Mouse (Mus musculus) hindbrain, embryonic 13.5 days (tissue): Measurements from ENCODE around the gene 2700097O09Rik. TPM values are rescaled to one million over a fixed set of nuclear protein-coding genes. Genes with fewer than 3 reads are reported as not detected.
"Not testable (repeated sequence)": the region's sequence is repeated elsewhere in the genome, so short reads cannot be mapped to it uniquely, and the experiment has no call there.

Experiments
- ATAC-seq: fragments of 200-750 bp; cut with Nextera tagmentation; 2 replicates; pipeline ENCODE4 v1.8.0; 2017; ENCODE audit warnings: moderate TSS enrichment; ENCODE audit not compliant: low FRiP score
- H3K27ac ChIP-seq: fragments of 300-500 bp; sonication (generic); 2 replicates; pipeline ENCODE4 v1.5.1; 2015; ENCODE audit warnings: inconsistent platforms, mild to moderate bottlenecking, moderate library complexity
- H3K27me3 ChIP-seq: fragments of 300-500 bp; sonication (generic); 2 replicates; pipeline ENCODE4 v1.6.1; 2015; ENCODE audit warnings: mild to moderate bottlenecking, inconsistent platforms
- H3K36me3 ChIP-seq: fragments of 300-500 bp; sonication (generic); 2 replicates; pipeline ENCODE4 v1.6.1; 2015; ENCODE audit warnings: mild to moderate bottlenecking, inconsistent platforms
- H3K4me1 ChIP-seq: fragments of 300-500 bp; sonication (generic); replicated peaks from 2 replicates; pipeline ENCODE4 v1.6.1; 2015; ENCODE audit warnings: inconsistent platforms
- H3K4me2 ChIP-seq: fragments of 300-500 bp; sonication (generic); 2 replicates; pipeline ENCODE4 v1.6.1; 2015; ENCODE audit warnings: inconsistent platforms, mild to moderate bottlenecking, moderate library complexity
- H3K4me3 ChIP-seq: fragments of 300-500 bp; sonication (generic); 2 replicates; pipeline ENCODE4 v1.5.1; 2015; ENCODE audit warnings: mild to moderate bottlenecking, inconsistent platforms
- H3K9ac ChIP-seq: fragments of 300-500 bp; sonication (generic); 2 replicates; pipeline ENCODE4 v1.6.1; 2015; ENCODE audit warnings: mild to moderate bottlenecking, inconsistent platforms
- H3K9me3 ChIP-seq: fragments of 300-500 bp; sonication (generic); 2 replicates; pipeline ENCODE4 v1.6.1; 2016; ENCODE audit warnings: inconsistent platforms
- WGBS: fragments of 180-500 bp; shearing (Covaris S2); methylation state at CpG from one replicate; pipeline ENCODE4 v1.1.7; 2015; 5-methylcytosine and 5-hydroxymethylcytosine counted together
- polyA plus RNA-seq: library from polyadenylated mRNA; unstranded; fragments of >200 nt; fragmentation: Nextera tagmentation; extraction: Ambion mirVana; gene quantifications from 2 replicates; pipeline ENCODE4 v1.2.1, GENCODE M21; 2015

2700097O09Rik gene
- polyA plus RNA-seq, result 35.9 and 37.3 TPM in 2 replicates

DNA sequence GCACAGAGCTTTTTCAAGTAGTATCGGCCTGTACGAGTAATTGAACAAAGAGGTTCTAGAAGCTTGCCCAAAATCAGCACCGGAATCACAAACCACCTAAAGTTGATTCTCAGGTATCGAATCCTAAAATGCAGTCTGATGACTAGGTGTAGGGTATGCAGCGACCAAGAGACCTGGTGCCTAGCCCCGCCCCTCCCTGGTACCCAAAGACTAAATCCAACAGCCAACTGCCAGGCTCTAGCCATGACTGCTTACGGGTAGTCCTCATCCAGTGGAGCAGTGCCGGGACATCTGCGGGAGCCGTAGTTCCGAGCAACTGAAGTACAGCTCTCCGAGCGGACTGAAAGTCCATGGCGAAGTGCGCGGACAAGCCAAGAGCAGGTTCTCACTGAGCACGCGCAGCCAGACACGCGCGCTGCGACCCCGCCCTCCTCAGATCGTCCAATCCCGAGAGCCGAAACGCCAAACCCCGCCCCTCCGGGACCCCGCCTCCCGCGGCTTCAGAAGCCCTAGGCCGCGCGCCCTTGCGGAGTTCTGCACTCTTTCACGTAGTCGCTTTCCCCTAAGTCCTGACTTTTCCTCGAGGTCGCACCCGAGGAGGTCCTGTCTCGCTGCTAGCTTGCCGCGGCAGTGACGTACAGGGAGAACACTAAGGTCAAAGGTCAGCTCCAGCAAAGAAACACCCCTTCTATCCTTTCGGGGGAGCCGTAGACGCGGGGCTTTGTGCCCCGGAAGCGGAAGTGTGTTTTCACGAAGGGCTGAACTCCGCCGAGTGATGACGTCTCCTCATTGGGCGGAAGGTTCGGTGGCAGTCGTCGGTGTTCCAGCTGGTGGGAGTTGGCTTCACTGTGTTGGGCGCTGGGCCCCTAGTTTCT lies at the start of gene 2700097O09Rik, which contains the start of gene Srp54a:
TSS of gene 2700097O09Rik (minus strand) at position 385 of the 875 bp plus-strand sequence.
TSS of gene Srp54a (plus strand) at position 537 of the 875 bp plus-strand sequence.
- not testable (repeated sequence) for H3K4me1 ChIP-seq, H3K9me3 ChIP-seq, H3K36me3 ChIP-seq, H3K27me3 ChIP-seq
- Histone ChIP-seq H3K4me2 (peak within 1 kb of the TSS; percentile 62), H3K27ac (peak within 1 kb of the TSS; percentile 89), H3K4me3 (peak within 1 kb of the TSS; percentile 66), H3K9ac (peak within 1 kb of the TSS; percentile 80)
- ATAC-seq, result peak; percentile 99
- WGBS, result under 1% methylated on average over 60 of the region's 60 CpGs

DNA sequence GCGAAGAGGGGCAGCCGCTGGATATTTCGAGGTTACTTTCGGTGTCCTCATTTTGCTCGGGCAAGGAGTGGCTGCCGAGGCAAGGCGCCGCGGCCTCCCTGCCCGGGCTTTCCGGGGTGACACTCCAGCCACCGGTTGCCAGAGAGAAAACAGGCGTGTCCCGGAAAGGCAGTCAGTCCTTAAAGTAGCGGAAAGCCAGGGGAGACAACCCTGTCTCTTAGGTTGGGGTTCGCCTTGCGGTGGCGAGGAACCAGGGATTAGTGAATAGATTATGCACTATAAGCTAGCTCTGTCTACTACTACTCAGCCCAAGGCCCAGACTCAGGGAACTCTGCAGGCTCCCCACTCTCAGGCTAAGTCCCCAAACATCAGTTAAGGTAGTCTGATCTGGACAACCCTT lies 44.8 kb upstream of the 2700097O09Rik start:
- H3K9me3 ChIP-seq, H3K27ac ChIP-seq, H3K9ac ChIP-seq, H3K4me1 ChIP-seq, H3K27me3 ChIP-seq, H3K4me3 ChIP-seq, H3K4me2 ChIP-seq, H3K36me3 ChIP-seq: not testable (repeated sequence)
- ATAC-seq, result peak; percentile 73
- no CpG with 5 or more reads among the region's 18 CpGs for WGBS

DNA sequence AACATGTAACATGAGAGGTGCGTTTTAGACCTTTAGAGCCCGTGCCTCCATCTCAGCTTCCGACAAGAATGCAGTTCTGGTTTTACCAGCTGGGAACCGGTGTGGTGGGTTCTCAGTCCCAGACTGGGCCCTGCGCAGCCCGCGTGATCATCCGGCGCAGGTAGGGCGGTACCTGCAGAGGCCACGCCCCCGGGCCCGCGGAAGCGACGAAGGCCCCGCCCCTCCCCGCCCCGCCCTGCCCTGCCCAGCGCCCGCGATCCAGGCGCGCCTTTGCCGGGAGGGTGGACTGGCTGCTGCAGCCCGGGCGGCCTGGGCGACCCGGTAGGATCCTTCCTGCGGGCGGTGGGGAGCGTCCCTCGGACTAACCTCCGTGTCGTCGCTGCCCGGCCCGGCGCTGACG lies 44.3 kb upstream of the 2700097O09Rik start, which contains the start of gene Fam177a:
TSS of gene Fam177a (plus strand) at position 228 of the 400 bp plus-strand sequence.
- not testable (repeated sequence) for H3K9ac ChIP-seq, H3K4me2 ChIP-seq, H3K27me3 ChIP-seq, H3K9me3 ChIP-seq, H3K36me3 ChIP-seq, H3K4me3 ChIP-seq, H3K27ac ChIP-seq, H3K4me1 ChIP-seq
- WGBS, result no CpG with 5 or more reads among the region's 40 CpGs
- ATAC-seq, result peak; percentile 97

- H3K4me2 ChIP-seq, H3K4me3 ChIP-seq, H3K9ac ChIP-seq, H3K4me1 ChIP-seq, H3K9me3 ChIP-seq, H3K27ac ChIP-seq, H3K27me3 ChIP-seq, H3K36me3 ChIP-seq, ATAC-seq: not testable (repeated sequence)
- WGBS, result no CpG with 5 or more reads among the region's 7 CpGs
Measured at GRCm38 (mm10) chr12:55112616-55113015, 32.7 kb upstream of the 2700097O09Rik start.

- ATAC-seq, H3K4me2 ChIP-seq, H3K27me3 ChIP-seq, H3K4me3 ChIP-seq, H3K27ac ChIP-seq, H3K36me3 ChIP-seq, H3K9ac ChIP-seq, H3K4me1 ChIP-seq, H3K9me3 ChIP-seq: not testable (repeated sequence)
- WGBS, result 97% methylated on average over 2 of the region's 7 CpGs
Measured at GRCm38 (mm10) chr12:55092127-55092526, 12.2 kb upstream of the 2700097O09Rik start.

DNA sequence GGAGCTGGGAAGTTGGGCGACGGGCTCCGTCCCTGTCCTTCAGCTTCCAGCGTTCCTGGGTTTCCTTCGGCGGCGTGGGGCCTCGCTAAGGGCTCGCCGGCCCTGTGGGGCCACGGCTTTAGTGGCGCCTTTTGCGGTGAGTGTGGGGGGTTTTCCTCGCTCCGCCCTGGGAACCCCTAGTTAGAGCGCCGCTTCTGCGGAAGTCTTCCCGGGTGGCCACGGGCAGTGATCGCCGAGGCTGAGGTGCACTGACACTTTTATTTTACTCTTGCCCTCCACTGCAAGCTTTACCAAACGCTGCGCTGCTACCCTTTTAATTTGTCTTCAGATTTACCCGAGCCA lies 662 bp upstream of the 2700097O09Rik start:
- Histone ChIP-seq H3K9ac (peak overlapping the region; percentile 80), H3K4me2 (peak overlapping the region; percentile 54), H3K4me3 (peak overlapping the region; percentile 66), H3K27ac (peak overlapping the region; percentile 89)
- H3K27me3 ChIP-seq, ATAC-seq, H3K36me3 ChIP-seq, H3K4me1 ChIP-seq, H3K9me3 ChIP-seq: not testable (repeated sequence)
- 0% methylated on average over 25 of the region's 25 CpGs for WGBS

DNA sequence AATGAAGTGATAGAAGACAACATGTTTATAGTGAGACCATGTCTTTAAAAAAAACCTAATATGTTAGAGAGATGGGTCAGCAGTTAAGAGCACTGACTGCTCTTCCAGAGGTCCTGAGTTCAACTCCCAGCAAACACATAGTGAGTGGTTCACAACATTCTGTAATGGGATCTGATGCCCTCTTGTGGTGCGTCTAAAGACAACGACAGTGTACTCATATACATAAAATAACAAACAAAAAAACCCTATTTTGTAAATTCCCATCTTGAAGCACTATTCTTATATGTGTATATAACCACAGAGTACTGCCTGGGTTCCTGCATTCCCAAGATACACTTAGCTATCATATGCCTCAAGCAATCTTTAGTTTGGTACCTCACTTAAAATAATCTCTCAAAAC lies 1.2 kb downstream of the 2700097O09Rik start:
- not testable (repeated sequence) for H3K9me3 ChIP-seq, ATAC-seq, H3K4me2 ChIP-seq, H3K9ac ChIP-seq, H3K27me3 ChIP-seq, H3K4me3 ChIP-seq, H3K4me1 ChIP-seq, H3K27ac ChIP-seq, H3K36me3 ChIP-seq
- WGBS, result 46% methylated on average over 2 of the region's 2 CpGs

DNA sequence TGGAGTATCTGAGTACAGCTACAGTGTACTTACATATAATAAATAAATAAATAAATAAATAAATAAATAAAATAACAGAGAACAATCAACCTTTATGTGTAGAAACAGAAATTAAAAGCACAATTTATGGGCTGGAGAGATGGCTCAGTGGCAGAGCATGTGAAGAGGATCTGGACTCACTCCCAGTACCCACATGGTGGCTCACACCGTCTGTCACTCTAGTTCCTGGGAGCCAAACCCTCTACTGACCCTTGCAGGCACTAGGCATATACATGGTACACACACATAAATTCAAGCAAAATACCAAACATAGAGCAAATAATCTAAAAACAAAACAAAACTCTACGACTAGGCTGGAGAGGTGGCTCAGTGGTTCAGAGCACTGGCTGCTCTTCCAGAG lies 4.6 kb downstream of the 2700097O09Rik start:
- Histone ChIP-seq H3K36me3 (no peaks in the 10 kb centered on the region), H3K4me1 (peaks cover 3% of the 10 kb centered on the region; the same call in 1 of the 2 replicates), H3K9ac (no peak overlapping the region), H3K9me3 (no peaks in the 10 kb centered on the region), H3K27ac (no peak overlapping the region), H3K4me2 (no peak overlapping the region), H3K27me3 (no peaks in the 10 kb centered on the region), H3K4me3 (no peak overlapping the region)
- ATAC-seq, result no peak
- 94% methylated on average over 2 of the region's 2 CpGs for WGBS

DNA sequence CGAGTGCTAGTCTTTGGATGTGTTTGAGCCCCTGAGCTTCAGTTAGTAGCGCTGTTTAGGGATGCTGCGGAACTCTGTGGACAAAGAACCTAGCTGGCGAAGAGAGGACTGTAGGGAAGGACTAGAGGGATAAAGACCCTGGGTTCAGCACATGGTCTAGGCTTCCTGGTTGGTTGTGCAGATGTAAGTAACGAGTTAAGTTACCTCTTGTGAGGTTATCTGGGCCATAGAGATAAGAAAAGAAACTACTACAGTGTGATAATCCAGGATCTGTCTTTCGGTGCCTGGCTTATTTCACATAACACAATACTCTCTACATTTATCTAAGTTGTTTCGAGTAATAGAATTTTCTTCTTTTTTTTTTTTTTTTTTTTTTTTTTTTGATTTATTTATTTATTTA lies 6.2 kb downstream of the 2700097O09Rik start:
- H3K4me2 ChIP-seq, result no peak overlapping the region

GRCm38 (mm10) chr12:55072495-55072894 lies 7.4 kb downstream of the 2700097O09Rik start:
- Histone ChIP-seq H3K4me2 (no peak overlapping the region), H3K9ac (no peak overlapping the region), H3K9me3 (no peaks in the 10 kb centered on the region), H3K4me3 (no peak overlapping the region), H3K36me3 (peaks cover 4% of the 10 kb centered on the region; the same call in 1 of the 2 replicates), H3K27ac (no peak overlapping the region), H3K27me3 (no peaks in the 10 kb centered on the region), H3K4me1 (no peaks in the 10 kb centered on the region)
- 83% methylated on average over 4 of the region's 4 CpGs for WGBS
- no peak for ATAC-seq

More for the DNA sequence above, 6.2 kb downstream of the 2700097O09Rik start:
- no peak for ATAC-seq
- H3K36me3 ChIP-seq, result no peaks in the 10 kb centered on the region
- no peaks in the 10 kb centered on the region for H3K27me3 ChIP-seq
- H3K27ac ChIP-seq, result no peak overlapping the region
- 96% methylated on average over 7 of the region's 7 CpGs for WGBS
- H3K9ac ChIP-seq, result no peak overlapping the region
- H3K9me3 ChIP-seq, result no peaks in the 10 kb centered on the region
- no peaks in the 10 kb centered on the region for H3K4me1 ChIP-seq
- no peak overlapping the region for H3K4me3 ChIP-seq

- Histone ChIP-seq H3K27ac (no peak overlapping the region), H3K4me3 (no peak overlapping the region), H3K27me3 (no peaks in the 10 kb centered on the region), H3K36me3 (peaks cover 12% of the 10 kb centered on the region; the same call in 1 of the 2 replicates), H3K4me1 (no peaks in the 10 kb centered on the region), H3K9ac (no peak overlapping the region), H3K9me3 (no peaks in the 10 kb centered on the region), H3K4me2 (no peak overlapping the region)
- ATAC-seq, result no peak
- WGBS, result 96% methylated on average over 1 of the region's 1 CpGs
Measured at GRCm38 (mm10) chr12:55062141-55062540, 17.8 kb downstream of the 2700097O09Rik start.

DNA sequence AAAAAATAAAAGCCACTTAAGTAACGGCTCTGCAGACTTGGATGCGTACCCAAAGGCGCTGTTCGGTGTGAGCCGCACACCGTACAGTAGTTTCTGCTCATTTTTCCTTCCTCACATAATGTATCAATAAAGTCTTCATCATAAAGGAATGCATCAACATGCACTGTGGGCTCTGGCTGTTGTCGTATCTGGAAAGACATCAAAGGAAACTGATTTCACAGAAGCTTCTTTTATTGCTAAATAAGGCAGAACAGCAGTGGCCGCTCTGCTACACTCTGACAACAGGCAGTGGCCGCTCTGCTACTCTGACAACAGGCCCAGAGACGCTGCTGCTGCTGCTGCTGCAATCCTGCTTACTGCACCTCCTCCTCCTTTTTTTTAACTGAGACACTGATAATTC lies 18.9 kb downstream of the 2700097O09Rik start:
- Histone ChIP-seq H3K9ac (no peak overlapping the region), H3K27me3 (no peaks in the 10 kb centered on the region), H3K9me3 (no peaks in the 10 kb centered on the region), H3K36me3 (peaks cover 19% of the 10 kb centered on the region), H3K27ac (no peak overlapping the region), H3K4me3 (no peak overlapping the region), H3K4me1 (no peaks in the 10 kb centered on the region), H3K4me2 (no peak overlapping the region)
- 76% methylated on average over 10 of the region's 10 CpGs for WGBS
- no peak for ATAC-seq
